In genomic region chr2:163084519-163084918, GRCm38 (mm10) we compare ENCODE assay signal across 32 mouse cellular contexts. TPM values are rescaled to one million over a fixed set of nuclear protein-coding genes. Genes with fewer than 3 reads are reported as not detected.
"Had no signal": no experiment of that assay in that cellular context is flagged by ENCODE, and none has a peak within 500 bp of the region (broad histone marks: within the 10 kb centered on the region; RNA-seq: fewer than 3 reads in every experiment).

No protein-coding gene starts in this region.

- H3K4me2 ChIP-seq: heart, embryonic 12.5 days; hindbrain, embryonic 12.5 days; hindbrain, embryonic 14.5 days; intestine, embryonic 15.5 days; limb, embryonic 13.5 days; limb, embryonic 15.5 days; liver, embryonic 12.5 days had no signal

- H3K4me1 ChIP-seq: hindbrain, embryonic 10.5 days; hindbrain, embryonic 12.5 days; intestine, embryonic 15.5 days; limb, embryonic 13.5 days; limb, embryonic 15.5 days had no signal

- DNase-seq: gastrocnemius, adult 2 months; gastrocnemius, postnatal 10 days; gastrocnemius, postnatal 25 days; heart, adult 18-20 months; heart, postnatal 10 days; heart, postnatal 4 days; kidney, adult 18-20 months; kidney, adult 8-10 months; kidney, postnatal 10 days; kidney, postnatal 25 days; kidney, postnatal 4 days; left cerebral cortex, postnatal 4 days had no signal

- H3K9me3 ChIP-seq: heart, embryonic 10.5 days; heart, embryonic 12.5 days; hindbrain, embryonic 10.5 days; hindbrain, embryonic 12.5 days; intestine, embryonic 15.5 days; limb, embryonic 13.5 days; limb, embryonic 15.5 days; liver, embryonic 12.5 days had no signal

- H3K9ac ChIP-seq: heart, embryonic 12.5 days; hindbrain, embryonic 12.5 days; hindbrain, embryonic 14.5 days; intestine, embryonic 15.5 days; limb, embryonic 13.5 days; limb, embryonic 15.5 days; liver, embryonic 12.5 days had no signal

- H3K4me3 ChIP-seq: gastrocnemius, adult 2 months; heart, embryonic 10.5 days; heart, embryonic 12.5 days; hindbrain, embryonic 10.5 days; hindbrain, embryonic 12.5 days; intestine, embryonic 15.5 days; layer of hippocampus, adult 2 months; left cerebral cortex, adult 2 months; limb, embryonic 13.5 days; limb, embryonic 15.5 days; liver, embryonic 12.5 days had no signal

- H3K27ac ChIP-seq: gastrocnemius, adult 2 months; heart, embryonic 10.5 days; hindbrain, embryonic 10.5 days; hindbrain, embryonic 12.5 days; hindbrain, embryonic 14.5 days; intestine, embryonic 15.5 days; layer of hippocampus, adult 2 months; left cerebral cortex, adult 2 months; limb, embryonic 13.5 days; limb, embryonic 15.5 days; liver, embryonic 12.5 days had no signal

- ATAC-seq: hindbrain, embryonic 16.5 days; inflammation-experienced regulatory T-cells, adult 6 months; intestine, embryonic 15.5 days; intestine, postnatal 0 days; liver, embryonic 12.5 days had no signal

- H3K36me3 ChIP-seq: hindbrain, embryonic 12.5 days; intestine, embryonic 15.5 days had no signal

- H3K27me3 ChIP-seq: heart, embryonic 12.5 days; hindbrain, embryonic 12.5 days; intestine, embryonic 15.5 days; limb, embryonic 13.5 days; limb, embryonic 15.5 days; liver, embryonic 12.5 days had no signal

RNA-seq across cellular contexts. Expression of gene Gtsf1l, which starts 3.1 kb away (rescaled TPM):
- polyA plus RNA-seq: heart, embryonic 10.5 days; heart, embryonic 12.5 days; heart, embryonic 14.5 days; heart, embryonic 16.5 days; hindbrain, embryonic 10.5 days; hindbrain, embryonic 12.5 days; hindbrain, embryonic 16.5 days; inflammation-experienced regulatory T-cells, adult 6 months; intestine, embryonic 15.5 days; intestine, postnatal 0 days; kidney, embryonic 14.5 days; kidney, embryonic 16.5 days; limb, embryonic 11.5 days; limb, embryonic 13.5 days; limb, embryonic 15.5 days; liver, adult 2 months; liver, embryonic 12.5 days had no signal
